Mouse (Mus musculus): ENCODE results near the gene H2al1m.
"Not testable (repeated sequence)": the region's sequence is repeated elsewhere in the genome, so short reads cannot be mapped to it uniquely, and the experiment has no call there.

DNA sequence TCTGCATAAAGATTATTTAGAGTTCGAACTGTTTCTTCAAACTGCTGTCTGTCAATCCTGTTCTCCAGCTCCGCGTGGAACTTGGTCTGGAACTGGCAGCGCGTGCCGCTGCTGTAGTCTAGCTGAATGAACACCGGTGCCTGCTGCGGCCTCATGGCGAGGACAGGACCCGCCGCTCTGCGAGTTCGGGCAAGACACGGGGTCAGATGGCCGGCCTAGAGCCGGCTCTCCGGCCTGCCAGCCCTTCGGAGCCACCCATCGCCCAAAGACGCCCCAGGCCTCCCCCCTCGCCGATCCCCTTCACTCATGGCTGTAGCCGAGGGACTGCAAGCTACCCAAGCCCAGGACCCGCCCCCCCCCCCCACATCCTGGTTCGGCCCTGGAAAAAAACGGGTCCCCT, 44.4 kb downstream of the H2al1m start:
- not testable (repeated sequence) for TF ChIP-seq CTCF, EP300 (IDR thresholded peaks at IDR 0.05; ENCODE audit: low read depth)

Measured in heart, postnatal 0 days (tissue).